Mouse (Mus musculus): ENCODE results near the gene Acer1. TPM values are rescaled to one million over a fixed set of nuclear protein-coding genes. Genes with fewer than 3 reads are reported as not detected.
A peak's percentile ranks its signal among the peaks of the same experiment; 100 is the strongest.

Gene Acer1
- polyA plus RNA-seq, 1 experiment from 2014 or later = not detected

DNA sequence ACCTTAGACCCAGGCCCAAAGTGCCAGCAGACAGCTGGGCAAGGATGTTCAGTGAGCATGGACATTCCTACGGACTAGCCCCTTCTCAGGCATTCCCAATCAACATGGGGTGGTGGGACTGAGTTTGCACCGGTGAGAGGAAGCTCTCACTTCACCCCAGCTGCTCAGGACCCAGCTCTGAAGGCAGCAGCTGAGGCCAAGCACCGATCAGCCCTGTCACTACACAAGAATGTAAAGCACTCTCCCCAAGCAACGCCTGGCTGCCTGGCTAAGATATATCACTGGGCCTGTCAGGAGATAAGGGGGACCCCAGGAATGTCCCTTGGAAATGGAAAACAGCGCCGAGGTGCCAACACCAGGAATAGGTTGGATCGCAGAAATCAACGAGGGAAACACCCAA is 19.3 kb upstream of the Acer1 start:
- Histone ChIP-seq H3K27ac (no peak overlapping the region), H3K36me3 (replicated peaks) (peaks cover 54% of the 10 kb centered on the region), H3K4me1 (peaks cover 16% of the 10 kb centered on the region), H3K9me3 (no peaks in the 10 kb centered on the region), H3K9ac (no peak overlapping the region), H3K27me3 (no peaks in the 10 kb centered on the region), H3K4me2 (no peak overlapping the region), H3K4me3 (replicated peaks) (no peak overlapping the region)
- 78% methylated on average over 8 of the region's 8 CpGs for WGBS
- ATAC-seq (ENCODE audit: low FRiP score) = no peak

GRCm38 (mm10) chr17:56999968-57000609 is 18.2 kb upstream of the Acer1 start, which contains the start of gene Pspn:
TSS of gene Pspn (minus strand) at chr17:57000018.
- H3K9me3 ChIP-seq = no peaks in the 10 kb centered on the region
- H3K27me3 ChIP-seq = no peaks in the 10 kb centered on the region
- H3K36me3 ChIP-seq (replicated peaks) = peaks cover 53% of the 10 kb centered on the region
- no peak within 1 kb of the TSS for H3K9ac ChIP-seq
- 88% methylated on average over 9 of the region's 9 CpGs for WGBS
- H3K27ac ChIP-seq = no peak within 1 kb of the TSS
- peaks cover 16% of the 10 kb centered on the region for H3K4me1 ChIP-seq
- no peak for ATAC-seq (ENCODE audit: low FRiP score)
- H3K4me2 ChIP-seq = no peak within 1 kb of the TSS
- no peak within 1 kb of the TSS for H3K4me3 ChIP-seq (replicated peaks)

DNA sequence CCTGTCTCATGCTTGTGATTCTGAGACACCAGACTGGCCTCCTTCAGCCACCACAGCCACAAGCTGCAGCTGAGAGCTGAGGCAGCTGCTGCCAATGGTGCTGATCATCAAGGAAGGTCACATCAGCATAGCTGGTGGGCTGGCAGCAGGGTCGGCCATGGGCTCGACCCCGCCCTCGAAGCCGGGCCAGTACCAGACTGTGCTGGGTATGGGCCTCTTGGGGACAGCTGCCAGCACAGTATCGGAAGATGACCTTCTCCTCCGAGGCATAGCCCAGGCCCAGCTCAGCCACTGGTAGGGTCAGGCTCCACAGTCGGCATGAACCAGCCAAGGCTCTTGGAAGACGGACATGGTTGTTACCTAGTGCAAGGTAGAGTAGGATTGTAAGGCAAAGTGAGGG is 17.5 kb upstream of the Acer1 start:
- 94% methylated on average over 9 of the region's 9 CpGs for WGBS

GRCm38 (mm10) chr17:56997029-56997667 is 15.2 kb upstream of the Acer1 start, which contains the start of gene Alkbh7:
TSS of gene Alkbh7 (plus strand) at chr17:56997339.
- Histone ChIP-seq H3K36me3 (replicated peaks) (peaks cover 56% of the 10 kb centered on the region), H3K27me3 (no peaks in the 10 kb centered on the region), H3K4me2 (peak within 1 kb of the TSS; percentile 68), H3K9ac (peak within 1 kb of the TSS; percentile 68), H3K27ac (peak within 1 kb of the TSS; percentile 72), H3K4me3 (replicated peaks) (peak within 1 kb of the TSS; percentile 71), H3K9me3 (no peaks in the 10 kb centered on the region), H3K4me1 (peaks cover 16% of the 10 kb centered on the region)
- WGBS = under 1% methylated on average over 38 of the region's 38 CpGs
- ATAC-seq (ENCODE audit: low FRiP score) = peak; percentile 98

More for the DNA sequence above, 17.5 kb upstream of the Acer1 start:
- H3K9ac ChIP-seq = no peak overlapping the region
- ATAC-seq (ENCODE audit: low FRiP score) = no peak
- H3K4me2 ChIP-seq = no peak overlapping the region
- no peaks in the 10 kb centered on the region for H3K9me3 ChIP-seq
- peaks cover 54% of the 10 kb centered on the region for H3K36me3 ChIP-seq (replicated peaks)
- H3K4me3 ChIP-seq (replicated peaks) = no peak overlapping the region
- H3K27ac ChIP-seq = no peak overlapping the region
- peaks cover 16% of the 10 kb centered on the region for H3K4me1 ChIP-seq
- H3K27me3 ChIP-seq = no peaks in the 10 kb centered on the region

- Histone ChIP-seq H3K27ac (no peak overlapping the region; the same call in 1 of the 2 replicates), H3K4me1 (peaks cover 21% of the 10 kb centered on the region), H3K36me3 (replicated peaks) (peaks cover 56% of the 10 kb centered on the region), H3K27me3 (no peaks in the 10 kb centered on the region), H3K9me3 (no peaks in the 10 kb centered on the region), H3K9ac (no peak overlapping the region), H3K4me3 (replicated peaks) (no peak overlapping the region), H3K4me2 (peak overlapping the region; percentile 68)
- ATAC-seq (ENCODE audit: low FRiP score) = no peak
- 77% methylated on average over 2 of the region's 2 CpGs for WGBS
These were observed 14.6 kb upstream of the Acer1 start for GRCm38 (mm10) chr17:56996506-56996905.

- peaks cover 57% of the 10 kb centered on the region for H3K36me3 ChIP-seq (replicated peaks)
- WGBS = 93% methylated on average over 8 of the region's 8 CpGs
- H3K4me3 ChIP-seq (replicated peaks) = no peak overlapping the region
- H3K27me3 ChIP-seq = no peaks in the 10 kb centered on the region
- no peak for ATAC-seq (ENCODE audit: low FRiP score)
- peaks cover 29% of the 10 kb centered on the region for H3K4me1 ChIP-seq
- no peaks in the 10 kb centered on the region for H3K9me3 ChIP-seq
- no peak overlapping the region for H3K9ac ChIP-seq
- no peak overlapping the region for H3K27ac ChIP-seq
- H3K4me2 ChIP-seq = no peak overlapping the region
These were observed 13.1 kb upstream of the Acer1 start for GRCm38 (mm10) chr17:56995046-56995445.

- no peak overlapping the region for H3K27ac ChIP-seq
- peak overlapping the region; percentile 64 for H3K4me2 ChIP-seq
- WGBS = 72% methylated on average over 2 of the region's 2 CpGs
- no peaks in the 10 kb centered on the region for H3K27me3 ChIP-seq
- ATAC-seq (ENCODE audit: low FRiP score) = no peak
- peaks cover 39% of the 10 kb centered on the region for H3K36me3 ChIP-seq (replicated peaks)
- no peaks in the 10 kb centered on the region for H3K9me3 ChIP-seq
- peaks cover 14% of the 10 kb centered on the region for H3K4me1 ChIP-seq
- H3K9ac ChIP-seq = peak overlapping the region; percentile 69
- H3K4me3 ChIP-seq (replicated peaks) = peak overlapping the region; percentile 62
These were observed 9.0 kb upstream of the Acer1 start for GRCm38 (mm10) chr17:56990966-56991365.

- under 1% methylated on average over 52 of the region's 52 CpGs for WGBS
These were observed 8.3 kb upstream of the Acer1 start, which contains the start of gene Clpp for GRCm38 (mm10) chr17:56990115-56990746. TSS of gene Clpp (plus strand) at chr17:56990305.

GRCm38 (mm10) chr17:56989467-56990114 is 7.7 kb upstream of the Acer1 start:
- Histone ChIP-seq H3K9me3 (no peaks in the 10 kb centered on the region), H3K4me3 (replicated peaks) (peak overlapping the region; percentile 62), H3K9ac (peak overlapping the region; percentile 69), H3K4me1 (peaks cover 14% of the 10 kb centered on the region), H3K27me3 (no peaks in the 10 kb centered on the region), H3K36me3 (replicated peaks) (peaks cover 27% of the 10 kb centered on the region), H3K27ac (peak overlapping the region; percentile 70), H3K4me2 (peak overlapping the region; percentile 64)
- 2% methylated on average over 25 of the region's 25 CpGs for WGBS
- ATAC-seq (ENCODE audit: low FRiP score) = peak; percentile 92

More at GRCm38 (mm10) chr17:56990115-56990746, 8.3 kb upstream of the Acer1 start, which contains the start of gene Clpp:
- Histone ChIP-seq H3K4me1 (peaks cover 14% of the 10 kb centered on the region), H3K4me2 (peak within 1 kb of the TSS; percentile 64), H3K27me3 (no peaks in the 10 kb centered on the region), H3K4me3 (replicated peaks) (peak within 1 kb of the TSS; percentile 62), H3K27ac (peak within 1 kb of the TSS; percentile 70), H3K9ac (peak within 1 kb of the TSS; percentile 69), H3K9me3 (no peaks in the 10 kb centered on the region), H3K36me3 (replicated peaks) (peaks cover 32% of the 10 kb centered on the region)
- ATAC-seq (ENCODE audit: low FRiP score) = peak; percentile 96

GRCm38 (mm10) chr17:56988921-56989430 is 7.0 kb upstream of the Acer1 start:
- H3K27ac ChIP-seq = no peak overlapping the region; the same call in 1 of the 2 replicates
- H3K9ac ChIP-seq = no peak overlapping the region

GRCm38 (mm10) chr17:56988441-56988840 is 6.5 kb upstream of the Acer1 start:
- Histone ChIP-seq H3K9ac (no peak overlapping the region), H3K27ac (no peak overlapping the region), H3K36me3 (replicated peaks) (peaks cover 15% of the 10 kb centered on the region), H3K27me3 (no peaks in the 10 kb centered on the region), H3K4me3 (replicated peaks) (no peak overlapping the region), H3K9me3 (no peaks in the 10 kb centered on the region), H3K4me2 (no peak overlapping the region), H3K4me1 (peaks cover 14% of the 10 kb centered on the region)
- 86% methylated on average over 7 of the region's 7 CpGs for WGBS
- ATAC-seq (ENCODE audit: low FRiP score) = no peak

More at GRCm38 (mm10) chr17:56988921-56989430, 7.0 kb upstream of the Acer1 start:
- H3K4me2 ChIP-seq = peak overlapping the region; percentile 64
- 75% methylated on average over 7 of the region's 7 CpGs for WGBS
- H3K9me3 ChIP-seq = no peaks in the 10 kb centered on the region
- peaks cover 20% of the 10 kb centered on the region for H3K36me3 ChIP-seq (replicated peaks)
- H3K27me3 ChIP-seq = no peaks in the 10 kb centered on the region
- H3K4me1 ChIP-seq = peaks cover 14% of the 10 kb centered on the region
- ATAC-seq (ENCODE audit: low FRiP score) = no peak
- peak overlapping the region; percentile 62 for H3K4me3 ChIP-seq (replicated peaks)

Data from forebrain, embryonic 12.5 days (tissue).